Mouse (Mus musculus) ES-Bruce4 (cell line): Measurements from ENCODE around the gene Xrcc2.

Experiments
- CTCF ChIP-seq: IDR thresholded peaks from one replicate; pipeline ENCODE4 v1.8.1; 2011; ENCODE audit warnings: low read depth, low read length
- POLR2A ChIP-seq: IDR thresholded peaks from one replicate; pipeline ENCODE4 v1.8.1; 2011; ENCODE audit warnings: low read length; ENCODE audit not compliant: insufficient read depth

DNA sequence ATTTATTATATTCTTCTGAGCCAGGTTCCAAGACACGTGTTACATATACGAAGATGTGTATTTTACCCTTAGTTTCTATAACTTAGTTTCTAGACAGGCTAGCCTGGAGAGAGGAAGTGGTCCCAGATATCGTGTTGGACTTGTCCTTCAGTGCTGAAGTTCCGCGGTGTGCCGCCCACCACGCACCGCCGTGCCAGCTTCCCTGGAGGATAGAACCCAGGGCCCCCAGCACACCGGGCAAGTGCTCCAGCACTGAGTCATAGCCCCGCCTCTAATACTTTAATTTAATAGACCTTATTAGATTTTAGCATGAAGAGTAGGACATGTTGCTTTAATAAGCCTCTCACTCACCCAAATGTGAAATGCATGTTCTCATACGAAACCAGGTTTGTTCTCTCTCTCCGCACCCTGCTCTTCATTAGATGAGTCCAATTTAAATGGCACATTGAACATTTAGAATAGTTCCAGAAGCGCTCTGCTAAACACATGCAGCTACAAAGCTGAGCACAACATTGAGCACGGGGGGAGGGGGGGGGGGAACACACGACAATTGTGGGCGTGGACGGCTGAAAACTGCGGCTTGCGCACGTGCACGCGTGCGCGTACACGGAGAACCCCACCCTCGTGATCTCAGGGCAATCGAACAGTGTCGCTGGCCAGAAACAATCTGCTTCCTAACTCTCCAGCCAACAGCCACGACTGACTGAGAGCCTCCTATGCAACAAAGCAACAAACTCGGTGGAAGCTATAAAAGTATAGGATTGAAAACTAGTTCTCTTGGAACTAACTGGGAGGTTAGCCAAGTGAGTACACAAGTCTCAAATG is 33.7 kb downstream of the Xrcc2 start:
- TF ChIP-seq CTCF (no peak), POLR2A (no peak)
